Mouse (Mus musculus): ENCODE data around the gene Prkd3.

The Prkd3 gene

DNA sequence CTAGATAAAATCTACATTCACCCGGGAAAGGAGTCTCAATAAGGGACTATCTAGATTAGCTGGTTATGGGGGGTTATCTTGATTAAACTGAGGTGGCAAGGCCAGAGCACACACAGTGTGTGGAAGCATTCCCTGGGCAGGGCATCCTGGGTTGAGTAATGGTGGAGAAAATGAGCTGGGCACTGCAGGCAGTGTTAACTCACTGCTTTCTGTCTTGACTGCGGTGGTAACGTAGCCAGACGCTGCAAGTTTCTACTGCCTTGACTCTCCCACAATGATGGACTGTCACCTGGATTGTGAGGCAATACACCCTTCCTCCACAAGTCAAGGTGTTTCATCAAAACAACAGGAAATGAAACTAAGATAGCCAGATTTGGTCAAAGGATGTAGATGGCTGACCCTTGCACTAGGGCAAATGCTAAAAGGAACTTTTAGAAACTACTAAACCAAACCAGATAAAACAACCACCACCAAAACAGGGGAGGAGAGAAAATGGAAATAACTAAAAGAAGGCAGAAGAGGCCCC is 20.8 kb downstream of the Prkd3 start:
- DNase-seq (ENCODE audit: low spot score): no peak

DNA sequence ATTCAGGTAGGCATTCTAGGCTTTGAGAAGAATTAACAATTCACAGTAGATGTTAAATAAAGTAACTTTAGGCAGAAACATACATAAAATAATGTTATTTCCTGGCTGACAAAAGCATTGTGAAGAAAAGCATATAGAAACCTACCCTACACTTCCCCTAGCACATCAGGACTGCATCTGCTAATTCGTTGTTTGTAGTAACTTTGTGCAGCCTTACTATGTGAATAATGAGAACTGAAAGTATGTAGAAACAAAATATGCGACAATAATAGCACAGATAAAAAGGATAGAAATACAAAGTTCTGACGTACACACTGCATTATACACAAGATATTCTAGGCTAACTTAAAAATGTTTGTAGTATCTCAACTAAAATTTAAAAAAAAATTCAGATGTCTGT is 21.4 kb downstream of the Prkd3 start:
- no peak for DNase-seq (ENCODE audit: low spot score)

DNA sequence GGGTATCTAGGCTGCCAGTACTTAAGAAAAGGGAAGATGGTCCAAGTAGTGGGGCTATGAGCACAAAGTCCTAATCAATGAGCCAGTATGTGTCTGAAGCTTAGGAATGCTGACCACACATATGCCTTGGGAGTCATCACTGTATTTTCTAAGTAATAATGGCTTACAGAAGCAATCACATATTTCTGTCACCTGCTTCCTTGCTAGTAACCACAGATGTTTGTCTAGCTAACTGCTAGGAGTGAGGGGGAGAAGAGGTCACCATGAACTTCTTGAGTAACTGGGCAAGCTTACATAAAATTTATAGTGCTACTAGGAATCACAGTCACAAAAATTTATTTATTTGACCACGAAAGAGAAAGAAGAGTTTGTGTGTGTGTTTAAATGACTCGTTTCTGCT is 22.5 kb downstream of the Prkd3 start:
- no peak for DNase-seq (ENCODE audit: low spot score)

DNA sequence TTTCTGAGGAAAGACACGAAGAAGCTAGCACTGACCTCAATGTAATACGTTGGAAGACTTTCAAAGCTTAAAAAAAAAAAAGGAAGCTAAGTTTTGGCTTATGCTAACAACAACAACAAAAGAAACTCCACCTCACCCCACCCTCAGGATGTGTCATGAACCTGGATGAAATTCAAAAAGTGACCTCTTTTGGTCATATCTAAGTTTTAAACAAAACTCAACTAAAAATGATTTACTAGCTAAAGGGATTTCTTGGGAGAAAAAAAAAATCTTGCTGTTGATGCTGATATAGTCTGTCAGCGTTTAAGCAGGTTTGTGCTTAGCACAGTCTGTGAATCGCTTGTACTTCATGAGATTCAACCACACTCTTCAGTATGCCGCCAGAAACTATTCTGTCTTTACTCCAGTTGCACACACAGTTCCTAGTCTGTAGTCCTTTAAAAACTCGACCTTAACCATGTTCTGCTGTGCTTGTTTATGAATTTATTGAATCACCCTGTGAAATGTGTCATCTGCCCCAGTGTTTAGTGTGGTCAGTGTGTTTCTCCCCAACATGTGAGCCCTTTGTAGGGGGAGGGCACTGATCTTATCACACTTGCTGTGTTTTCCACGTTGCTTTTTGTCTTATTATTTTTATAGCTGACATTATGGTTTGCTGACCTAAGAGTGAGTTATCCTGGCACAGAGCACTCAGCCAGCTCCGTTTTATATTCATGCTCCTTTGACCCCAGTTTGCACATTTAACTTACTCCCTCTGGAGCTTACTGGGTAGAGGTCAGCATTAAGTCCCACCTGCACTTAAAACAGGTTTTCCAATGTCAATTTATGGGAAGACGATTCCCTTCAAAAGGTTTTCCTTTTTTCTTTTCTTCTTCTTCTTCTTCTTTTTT is 25.4 kb downstream of the Prkd3 start:
- no peak for DNase-seq (ENCODE audit: low spot score)

DNA sequence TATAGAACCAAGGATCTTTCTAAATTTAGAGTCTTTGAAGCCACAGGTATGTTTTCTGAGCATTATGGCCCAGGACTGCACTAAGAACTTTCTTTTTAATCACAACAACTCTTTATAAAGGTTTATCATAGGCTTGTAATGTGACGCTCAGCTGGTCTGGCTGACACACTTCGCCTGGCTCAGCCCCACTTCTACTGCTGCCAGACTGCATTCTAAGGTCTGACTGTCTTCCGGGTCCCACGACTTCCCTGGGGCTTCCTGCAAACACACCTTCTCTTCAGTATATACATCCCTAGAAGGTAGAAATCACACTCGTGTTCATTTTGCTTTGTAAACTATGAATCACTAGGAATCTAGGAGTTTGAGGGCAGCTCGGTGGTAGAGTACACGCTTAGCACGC is 26.2 kb downstream of the Prkd3 start:
- no peak for DNase-seq (ENCODE audit: low spot score)

DNA sequence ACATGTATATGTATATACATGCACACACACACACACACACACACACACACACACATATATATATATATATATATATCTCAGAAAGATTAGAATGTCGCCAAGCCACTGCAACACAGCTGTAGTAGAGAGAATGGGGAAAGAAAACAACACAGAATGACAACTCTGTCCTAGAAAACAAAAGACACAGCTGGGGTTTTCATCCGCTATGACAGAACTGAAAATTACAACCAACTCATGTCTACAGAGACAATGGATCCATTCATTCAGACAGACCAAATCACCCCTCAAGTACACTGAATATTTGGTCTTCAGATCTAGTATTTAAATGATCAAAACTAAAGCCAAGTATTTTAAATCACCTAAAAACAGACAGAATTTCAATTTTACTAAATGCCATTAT is 26.9 kb downstream of the Prkd3 start:
- no peak for DNase-seq (ENCODE audit: low spot score)

DNA sequence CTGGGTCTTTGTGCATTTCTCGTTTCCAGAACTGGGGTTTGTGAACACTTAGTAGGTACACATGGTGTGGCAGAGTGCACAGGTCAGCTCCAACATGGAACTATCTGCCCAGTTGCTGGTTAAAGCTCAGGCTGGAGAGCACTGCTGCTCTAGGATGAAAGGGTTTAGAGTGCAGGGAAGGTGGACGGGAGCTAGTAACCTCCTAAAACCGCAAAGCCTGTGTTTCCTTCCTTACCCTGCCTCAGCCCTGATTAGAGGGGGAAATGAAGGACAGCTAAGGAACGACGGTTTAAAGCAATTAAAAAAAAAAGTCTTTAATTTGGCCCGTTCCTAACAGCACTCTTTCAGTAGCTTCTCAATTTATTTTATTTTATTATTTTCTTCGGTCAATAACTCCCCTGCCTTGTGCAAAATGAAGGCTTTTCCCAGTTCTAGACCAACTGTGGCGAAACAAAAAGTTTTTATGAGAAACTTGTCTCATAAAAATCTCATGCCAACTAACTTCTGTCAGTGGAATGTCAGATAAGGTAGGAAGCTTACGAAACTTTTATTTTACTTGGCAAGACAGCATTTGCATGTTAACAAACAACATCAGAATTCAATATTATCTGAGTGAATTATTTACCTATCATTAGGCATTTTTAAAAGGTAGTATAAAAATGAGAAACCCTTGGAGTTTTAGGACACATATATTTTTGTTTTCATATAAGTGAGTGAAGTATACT is 28.2 kb downstream of the Prkd3 start:
- DNase-seq (ENCODE audit: low spot score): no peak

DNA sequence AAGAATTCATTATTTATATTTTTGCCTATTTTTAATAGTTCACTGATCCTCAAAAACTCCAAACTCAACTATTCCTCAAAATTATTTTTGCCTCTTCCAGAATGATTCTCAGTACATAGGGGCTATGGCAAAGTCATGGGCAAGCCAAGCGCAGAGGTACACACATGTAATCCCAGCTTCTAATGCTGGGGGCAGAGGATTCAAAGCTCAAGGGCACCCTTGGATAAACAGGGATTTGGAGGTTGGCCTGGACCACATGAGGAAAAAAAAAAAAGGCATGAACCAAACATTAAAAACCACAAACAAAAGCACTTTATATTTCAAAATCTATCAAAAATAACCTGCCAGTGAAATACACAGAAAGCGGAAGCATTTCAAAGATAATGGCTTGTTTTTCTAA is 29.1 kb downstream of the Prkd3 start:
- DNase-seq (ENCODE audit: low spot score): no peak

DNA sequence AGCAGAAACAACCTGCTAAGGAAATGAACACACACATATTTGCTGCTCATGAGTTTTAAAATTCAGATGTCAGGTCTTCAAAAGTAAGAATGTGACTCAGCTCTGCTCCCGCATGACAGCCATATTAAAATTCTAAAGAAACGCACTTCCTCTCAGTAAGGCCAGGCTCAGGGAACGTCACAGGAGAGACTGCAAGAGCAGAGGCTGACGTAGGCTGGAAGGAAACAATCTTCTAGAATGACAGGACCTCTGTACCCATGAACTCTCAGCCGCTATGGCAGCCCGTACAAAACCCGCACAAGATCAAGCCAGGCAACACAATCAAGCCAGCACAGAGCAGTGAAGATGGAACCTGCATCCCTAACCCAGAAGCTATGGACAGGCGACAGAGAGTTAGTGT is 31.6 kb downstream of the Prkd3 start:
- DNase-seq (ENCODE audit: low spot score): no peak

DNA sequence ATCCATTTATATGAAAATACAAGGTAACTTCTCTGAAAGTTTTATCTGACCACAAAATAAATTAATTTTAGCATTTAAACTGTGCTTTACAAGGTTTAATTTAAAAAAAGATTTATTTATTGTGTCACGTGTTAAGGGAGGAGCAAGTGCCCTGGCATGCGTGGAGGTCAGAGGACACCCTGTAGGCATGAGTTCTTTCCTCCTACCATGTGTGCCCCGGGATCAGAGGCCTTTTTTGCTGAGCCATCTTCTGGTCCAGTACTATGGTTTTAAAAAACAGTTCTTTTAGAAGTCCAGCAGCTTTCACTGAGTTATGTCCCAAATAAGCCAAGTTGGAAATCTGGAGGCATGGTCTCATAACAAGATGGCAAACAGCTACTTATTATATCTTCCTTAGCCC is 36.9 kb downstream of the Prkd3 start:
- no peak for DNase-seq (ENCODE audit: low spot score)

DNA sequence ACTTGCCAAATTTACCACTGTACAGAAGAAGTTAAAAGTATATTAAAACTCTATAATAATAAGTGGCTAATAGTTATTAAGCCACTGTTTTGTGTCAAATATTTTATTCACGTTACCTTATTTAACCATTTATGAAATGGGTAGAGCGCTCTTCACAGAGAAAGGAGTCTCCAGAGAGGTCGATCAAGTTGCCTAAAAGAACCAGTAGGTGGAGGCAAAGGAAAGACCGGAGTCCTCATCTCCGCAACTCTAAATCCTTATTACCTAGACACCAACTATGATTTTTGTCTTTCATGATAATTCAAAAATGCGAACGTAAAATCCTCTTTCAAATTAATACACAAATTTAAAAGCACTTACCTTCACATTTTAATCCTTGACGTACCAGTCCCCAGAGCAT is 37.5 kb downstream of the Prkd3 start:
- DNase-seq (ENCODE audit: low spot score): no peak

DNA sequence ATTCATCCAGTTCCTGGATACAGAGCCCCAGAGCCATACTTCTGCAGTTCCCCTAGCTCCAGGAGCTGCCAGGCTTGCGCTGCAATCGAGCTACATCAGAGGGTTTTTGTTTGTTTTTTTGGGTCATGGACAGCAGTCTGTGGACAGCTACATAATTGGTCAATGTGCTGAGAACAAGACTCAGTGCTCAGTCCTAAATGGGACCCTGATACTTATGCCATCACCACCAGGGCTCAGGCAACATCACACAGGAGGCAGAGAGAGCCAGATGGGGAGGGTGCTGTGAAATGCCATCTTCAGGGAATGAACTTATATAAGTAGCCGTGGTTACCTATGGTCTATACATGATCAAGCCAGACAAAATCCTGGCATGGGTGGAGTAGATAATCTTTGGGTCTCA is 52.1 kb downstream of the Prkd3 start:
- no peak for DNase-seq (ENCODE audit: low spot score)

DNA sequence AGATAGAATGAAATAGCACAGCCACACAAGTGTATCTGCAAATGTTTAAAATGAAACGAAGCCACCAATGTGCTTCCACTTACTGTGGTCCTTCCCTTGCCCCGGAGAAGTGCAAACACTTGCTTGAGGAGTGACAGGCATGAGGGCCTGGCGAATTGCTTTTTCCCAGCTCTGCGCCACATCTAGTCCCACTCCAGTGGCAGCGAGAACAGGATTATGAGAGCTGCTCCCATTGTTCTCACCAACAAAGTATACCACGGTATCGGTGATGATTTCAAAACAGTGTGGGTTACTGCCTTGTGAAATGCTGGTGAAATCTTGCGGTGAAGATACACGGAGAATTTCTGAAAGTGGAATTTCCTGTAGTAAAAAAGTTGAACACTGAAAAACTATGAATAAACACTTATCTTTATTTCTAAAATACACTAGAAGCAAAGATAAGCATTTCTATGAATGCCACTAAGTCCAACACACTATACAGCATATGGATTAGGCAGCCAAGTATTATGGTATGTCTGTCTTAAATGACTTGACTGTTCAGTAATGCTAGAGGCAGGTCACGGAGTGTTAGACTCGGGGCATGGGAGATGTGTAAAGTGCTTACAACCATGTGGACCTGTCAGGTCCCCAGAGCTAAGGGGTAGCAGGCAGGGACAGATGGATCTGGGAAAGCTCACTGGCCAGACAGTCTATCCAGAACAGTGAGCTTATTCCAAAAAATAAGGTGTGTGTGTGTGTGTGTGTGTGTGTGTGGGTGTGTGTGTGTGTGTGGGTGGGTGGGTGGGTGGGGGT is 54.3 kb downstream of the Prkd3 start:
- DNase-seq (ENCODE audit: low spot score): no peak

DNA sequence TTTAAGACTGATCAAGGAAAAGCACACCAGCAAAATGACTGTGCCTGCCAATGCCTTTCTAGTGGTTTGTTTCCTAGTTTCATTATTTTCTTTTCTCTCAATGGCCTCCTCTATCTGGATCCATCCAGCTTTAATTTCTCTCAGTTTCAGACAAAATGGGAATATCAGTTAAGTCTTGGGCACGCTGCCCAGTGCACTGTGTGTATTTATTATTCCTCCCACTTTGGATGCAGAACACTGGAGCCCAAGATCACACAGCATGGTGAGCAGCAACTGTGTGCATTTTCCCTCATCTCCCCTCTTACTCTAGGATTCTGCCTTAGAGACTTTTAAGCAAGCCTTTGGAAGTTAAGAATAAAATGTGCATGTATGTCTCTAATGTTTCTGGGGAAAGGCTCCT is 56.2 kb downstream of the Prkd3 start:
- DNase-seq (ENCODE audit: low spot score): no peak

DNA sequence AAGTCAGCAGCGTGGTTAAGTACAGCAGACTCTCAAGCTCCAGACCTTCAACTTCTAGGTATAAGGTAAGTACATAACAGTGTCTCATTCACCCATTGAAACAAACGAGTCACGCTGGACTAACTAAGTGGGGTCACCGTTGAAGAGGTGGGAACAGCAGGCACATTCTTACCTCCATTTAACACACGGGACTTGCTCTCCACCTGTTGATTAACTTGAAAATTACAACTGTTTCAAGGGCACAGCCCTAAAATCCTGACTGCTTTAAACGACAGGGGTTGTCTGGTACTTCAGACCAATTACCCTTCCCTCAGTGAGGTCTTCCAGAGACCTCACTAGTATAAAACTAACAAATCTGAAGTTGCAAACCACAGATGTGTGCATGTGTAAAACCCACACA is 61.1 kb downstream of the Prkd3 start:
- no peak for DNase-seq (ENCODE audit: low spot score)

DNA sequence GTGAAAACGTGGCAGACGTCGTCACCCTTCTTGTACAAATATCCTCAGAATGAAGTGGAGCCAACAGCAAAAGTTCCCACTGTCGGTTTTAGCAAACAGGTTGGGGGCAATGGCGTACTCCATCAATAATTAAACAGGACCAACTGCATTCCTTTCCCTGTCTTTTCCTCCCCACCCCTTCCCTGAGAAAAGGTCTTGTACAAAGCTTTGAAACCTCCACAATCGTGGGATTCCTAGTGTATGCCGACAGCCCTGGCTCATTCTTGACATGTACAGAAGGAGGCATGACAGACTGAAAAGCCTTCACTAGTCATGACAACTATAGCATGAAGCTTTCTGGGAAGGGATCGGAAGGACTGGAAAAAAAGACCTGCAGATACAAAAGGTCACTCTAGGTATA is 67.4 kb downstream of the Prkd3 start:
- no peak for DNase-seq (ENCODE audit: low spot score)

DNA sequence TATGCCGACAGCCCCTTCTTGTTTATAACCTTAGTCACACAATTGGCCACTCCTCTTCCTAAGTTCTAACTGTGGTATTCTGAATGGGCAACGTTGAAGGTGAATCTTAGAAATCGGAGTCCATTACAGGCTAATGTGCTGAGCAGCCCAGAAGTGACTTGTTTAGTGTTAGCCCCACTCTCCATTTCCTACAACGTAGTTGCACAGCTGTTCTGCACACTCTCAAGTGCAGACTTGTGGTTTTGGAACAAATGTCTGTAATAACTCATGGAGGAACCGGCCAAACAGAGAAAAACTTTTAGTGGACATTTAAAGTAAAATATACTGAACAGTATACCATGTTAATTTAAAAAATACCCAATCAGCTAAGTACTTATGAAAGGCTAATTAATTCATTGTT is 68.5 kb downstream of the Prkd3 start:
- no peak for DNase-seq (ENCODE audit: low spot score)

DNA sequence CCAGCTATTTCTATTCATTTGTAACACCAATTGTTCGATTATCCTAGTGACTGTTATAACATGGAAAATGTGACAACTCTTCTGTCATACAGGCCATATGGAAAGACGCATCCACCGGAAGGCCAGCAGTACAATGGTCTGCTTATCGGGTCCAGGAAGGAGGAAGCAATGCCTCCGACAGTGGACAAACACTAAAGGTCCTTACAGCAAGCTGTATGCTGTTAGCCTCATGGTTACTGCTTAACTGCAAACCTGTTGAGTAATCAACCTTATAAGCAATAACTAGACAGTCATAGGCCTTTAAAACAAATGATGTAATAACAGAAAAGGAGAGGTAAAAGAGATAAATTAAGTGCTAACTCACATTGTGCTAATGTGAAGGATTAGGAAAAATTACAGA is 69.4 kb downstream of the Prkd3 start:
- DNase-seq (ENCODE audit: low spot score): no peak

DNA sequence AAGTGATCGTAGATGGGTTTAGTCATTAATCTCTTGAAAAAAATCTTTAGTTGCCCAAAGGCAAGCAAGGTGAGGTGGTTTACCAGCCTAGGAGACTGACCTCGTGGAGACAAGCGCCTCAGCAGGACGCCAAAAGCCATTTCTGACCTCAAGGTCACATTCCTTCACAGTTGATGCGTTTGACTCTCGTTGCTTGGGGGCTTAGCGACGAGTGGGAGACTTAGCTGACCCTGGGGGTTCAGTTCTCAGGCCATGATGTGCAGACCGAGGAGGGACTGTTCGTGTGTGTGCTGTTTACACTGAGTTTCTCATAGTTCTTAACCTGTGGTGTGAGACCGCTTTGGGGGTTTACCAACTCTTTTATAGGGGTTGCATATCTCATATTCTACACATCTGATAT is 78.0 kb downstream of the Prkd3 start:
- no peak for DNase-seq (ENCODE audit: low spot score)

DNA sequence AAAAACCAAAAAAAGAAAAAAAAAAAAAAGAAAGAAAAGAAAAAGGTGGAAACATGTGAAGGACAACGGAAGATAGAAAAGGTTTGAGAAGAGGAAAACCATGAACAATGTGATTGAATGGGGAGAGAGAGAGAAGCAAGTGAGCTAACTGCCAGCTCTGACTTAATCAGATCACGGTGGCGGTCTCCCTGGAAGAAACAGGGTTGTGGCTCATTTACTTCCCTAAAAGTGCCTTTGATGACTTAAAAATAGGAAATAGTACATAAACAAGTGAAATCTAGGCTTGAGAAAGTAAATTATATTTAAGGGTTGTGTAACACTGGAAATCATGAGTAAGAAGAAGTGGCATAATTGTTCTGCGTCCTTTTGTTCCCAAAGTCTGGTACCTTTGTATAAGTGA is 81.7 kb downstream of the Prkd3 start:
- DNase-seq (ENCODE audit: low spot score): no peak

DNA sequence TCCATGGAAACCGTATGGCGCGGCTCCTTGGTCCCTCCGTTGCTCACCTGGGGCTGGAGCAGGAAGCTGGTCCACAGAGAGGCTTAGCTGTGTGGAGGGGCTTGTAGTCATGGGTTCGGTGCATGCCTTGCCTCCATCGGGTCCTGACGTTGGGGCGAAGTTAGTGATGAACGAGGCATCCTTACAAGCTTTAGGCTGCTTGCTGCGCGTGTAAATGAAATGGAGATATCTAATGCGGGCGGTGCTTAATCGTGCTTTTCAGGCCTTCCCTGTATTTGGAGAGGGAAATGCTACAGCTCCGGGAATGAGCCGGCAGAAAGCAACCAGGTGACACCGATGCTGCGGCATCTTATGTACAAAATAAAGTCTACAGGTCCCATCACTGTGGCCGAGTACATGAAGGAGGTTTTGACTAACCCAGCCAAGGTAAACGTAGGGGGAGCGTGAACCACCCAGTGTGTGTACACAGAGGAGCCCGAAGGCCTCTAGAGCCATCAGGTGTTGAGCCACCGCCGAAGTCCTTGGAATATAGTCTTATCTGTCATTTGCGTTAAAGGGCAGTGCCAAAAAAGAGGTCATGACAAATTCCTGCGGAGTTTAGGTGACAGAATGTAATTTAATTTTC is 83.3 kb downstream of the Prkd3 start:
- DNase-seq (ENCODE audit: low spot score): no peak

Measured in spleen, adult 12 weeks (tissue).